Mouse (Mus musculus): ENCODE measurements around the gene Tarm1.

- no peak for TF ChIP-seq CTCF (conservative IDR thresholded peaks at IDR 0.05; ENCODE audit: insufficient read depth, insufficient read length, low read depth, low read length)
- no peak for TF ChIP-seq POLR2A (IDR thresholded peaks at IDR 0.05; ENCODE audit: low read depth, low read length)
These were observed 3.5 kb upstream of the Tarm1 start for GRCm38 (mm10) chr7:3505913-3506312.
